Mouse (Mus musculus) kidney, postnatal 4 days (tissue): ENCODE measurements at regions not wholly inside any gene's neighbourhood (a gene's known extent, or its start where the extent isn't known, plus 50 kb on each side); places are given as distances from the start of the nearest gene placed in this dataset.
"Not testable (repeated sequence)": the region's sequence is repeated elsewhere in the genome, so short reads cannot be mapped to it uniquely, and the experiment has no call there.

Source experiments
- DNase-seq, 2 experiments: peaks; one replicate each; pipeline ENCODE4 v3.0.0; 2021; ENCODE audit warnings: mixed read lengths in 2 of 2

GRCm38 (mm10) chr19:19750069-19750599 is 639.1 kb upstream of the Rorb start:
- not testable (repeated sequence) for DNase-seq

GRCm38 (mm10) chr19:19747821-19748488 is 637.0 kb upstream of the Rorb start:
- no peak for DNase-seq

DNA sequence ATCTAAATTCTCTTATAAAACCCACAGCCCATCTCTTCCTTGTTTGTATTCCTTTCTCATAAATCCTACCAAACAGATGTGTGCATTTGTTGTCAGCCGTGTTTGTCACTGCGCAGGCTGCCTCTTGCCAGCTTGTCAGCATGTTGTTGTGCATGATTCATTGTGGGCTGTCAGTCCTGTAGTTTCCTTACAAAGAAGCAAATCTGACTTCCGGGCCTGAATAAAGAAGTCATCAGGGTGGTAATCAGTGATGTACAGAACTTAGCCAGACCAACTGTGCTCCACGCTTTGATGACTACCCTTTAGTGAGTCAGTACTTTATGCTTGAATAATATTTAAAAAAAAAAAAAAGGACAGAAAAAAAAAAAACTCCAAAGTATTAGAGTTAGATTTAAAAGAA is 608.9 kb upstream of the Rorb start:
- DNase-seq = no peak
